Comparison of ENCODE assay signal across 11 mouse cellular contexts in the genomic region with DNA sequence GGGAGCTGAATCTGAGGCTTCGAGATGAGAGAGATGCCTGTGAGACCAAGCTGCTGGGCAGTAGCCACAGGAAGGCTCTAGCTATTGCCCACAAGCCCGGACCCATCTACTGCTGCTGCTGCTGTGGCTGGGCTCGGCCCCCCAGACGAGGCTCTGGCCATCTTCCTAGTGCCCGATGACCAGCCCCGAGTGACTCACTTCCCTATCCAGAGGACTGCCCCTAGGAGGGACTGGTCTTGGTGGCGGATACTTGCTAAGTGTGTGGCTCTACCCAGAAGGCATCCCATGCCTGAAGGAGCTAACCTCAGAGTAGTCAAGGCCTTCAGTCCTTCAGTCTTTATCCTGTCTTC. TPM values are rescaled to one million over a fixed set of nuclear protein-coding genes. Genes with fewer than 3 reads are reported as not detected.
A peak's percentile ranks its signal among the peaks of the same experiment; 100 is the strongest.
DNase-seq lines count a peak whose midpoint lies in the region; ATAC-seq and TF ChIP-seq lines count a peak whose summit lies in the region.
"Had no signal": no experiment of that assay in that cellular context is flagged by ENCODE, and none has a peak within 500 bp of the region (broad histone marks: within the 10 kb centered on the region; RNA-seq: fewer than 3 reads in every experiment).

No protein-coding gene starts in this region.

- peak overlapping the region; percentile 37 for H3K4me3 ChIP-seq in forebrain, embryonic 10.5 days
- no peak overlapping the region for H3K4me3 ChIP-seq in forebrain, embryonic 14.5 days (ENCODE audit: low read depth, low read length)
- peak overlapping the region; percentile 86 for H3K4me3 ChIP-seq in megakaryocyte, embryonic 14.5 days (replicated peaks)
- H3K4me3 ChIP-seq in heart, embryonic 15.5 days: no peak overlapping the region
- H3K4me3 ChIP-seq in myocyte: peak overlapping the region; percentile 84
- H3K4me3 ChIP-seq: liver, embryonic 13.5 days had no signal

- H3K79me2 ChIP-seq in myocyte (ENCODE audit: control insufficient read depth, insufficient read depth): peaks cover 19% of the 10 kb centered on the region

- no peak overlapping the region for H3K27ac ChIP-seq in forebrain, embryonic 10.5 days
- H3K27ac ChIP-seq in forebrain, embryonic 14.5 days (ENCODE audit: low read depth, low read length): no peak overlapping the region
- H3K27ac ChIP-seq in heart, embryonic 15.5 days: peak overlapping the region; percentile 48; the same call in 1 of the 2 replicates

- TF ChIP-seq POLR2A in myocyte (IDR thresholded peaks at IDR 0.05; ENCODE audit: insufficient read length, low read depth): peak; percentile 50

- 72% methylated on average over 7 of the region's 7 CpGs for WGBS in forebrain, embryonic 10.5 days
- 79% methylated on average over 7 of the region's 7 CpGs for WGBS in forebrain, embryonic 14.5 days
- 68% methylated on average over 7 of the region's 7 CpGs for WGBS in heart, embryonic 15.5 days

- H3ac ChIP-seq in myocyte (ENCODE audit: control insufficient read depth, insufficient read length): no peak overlapping the region

- H3K9ac ChIP-seq in forebrain, embryonic 14.5 days (ENCODE audit: low read length): no peak overlapping the region
- H3K9ac ChIP-seq in heart, embryonic 15.5 days: no peak overlapping the region; the same call in 1 of the 2 replicates

- H3K4me1 ChIP-seq in forebrain, embryonic 10.5 days: peaks cover 90% of the 10 kb centered on the region
- H3K4me1 ChIP-seq in forebrain, embryonic 14.5 days (ENCODE audit: control insufficient read depth, insufficient read depth, low read length): peaks cover 20% of the 10 kb centered on the region
- peaks cover 95% of the 10 kb centered on the region for H3K4me1 ChIP-seq in megakaryocyte, embryonic 14.5 days
- H3K4me1 ChIP-seq in heart, embryonic 15.5 days (replicated peaks): peaks cover 73% of the 10 kb centered on the region

- no peak for DNase-seq in forebrain, embryonic 10.5 days (ENCODE audit: extremely low spot score, low spot score)
- no peak for DNase-seq in forebrain, embryonic 14.5 days (ENCODE audit: low spot score)
- no peak for DNase-seq in left cerebral cortex, adult 11 months (ENCODE audit: low spot score)
- no peak for DNase-seq in right cerebral cortex, postnatal 4 days
- DNase-seq: liver, embryonic 13.5 days; thymus, adult 18-20 months had no signal

- no peaks in the 10 kb centered on the region for H3K9me3 ChIP-seq in forebrain, embryonic 10.5 days
- no peaks in the 10 kb centered on the region for H3K9me3 ChIP-seq in forebrain, embryonic 14.5 days (replicated peaks; ENCODE audit: control insufficient read depth, low read length)
- H3K9me3 ChIP-seq in megakaryocyte, embryonic 14.5 days: no peaks in the 10 kb centered on the region
- no peaks in the 10 kb centered on the region for H3K9me3 ChIP-seq in heart, embryonic 15.5 days (replicated peaks)
- H3K9me3 ChIP-seq: liver, embryonic 13.5 days had no signal

- H3K36me3 ChIP-seq in forebrain, embryonic 10.5 days (replicated peaks): peaks cover 23% of the 10 kb centered on the region
- H3K36me3 ChIP-seq in forebrain, embryonic 14.5 days (ENCODE audit: control insufficient read depth, insufficient read depth, low read length): peaks cover 13% of the 10 kb centered on the region
- H3K36me3 ChIP-seq in megakaryocyte, embryonic 14.5 days (replicated peaks; ENCODE audit: low read length): peaks cover 39% of the 10 kb centered on the region
- H3K36me3 ChIP-seq in heart, embryonic 15.5 days: peaks cover 16% of the 10 kb centered on the region
- H3K36me3 ChIP-seq in myocyte (ENCODE audit: control insufficient read depth, insufficient read depth): peaks cover 6% of the 10 kb centered on the region

- H3K4me2 ChIP-seq in forebrain, embryonic 14.5 days (ENCODE audit: low read length): no peak overlapping the region
- no peak overlapping the region for H3K4me2 ChIP-seq in heart, embryonic 15.5 days
- H3K4me2 ChIP-seq in myocyte (ENCODE audit: low read depth): peak overlapping the region; percentile 96

- H3K27me3 ChIP-seq in forebrain, embryonic 10.5 days (ENCODE audit: poor library complexity, severe bottlenecking): peaks cover 62% of the 10 kb centered on the region
- H3K27me3 ChIP-seq in forebrain, embryonic 14.5 days (replicated peaks; ENCODE audit: control insufficient read depth, insufficient read depth, low read length): peaks cover 56% of the 10 kb centered on the region
- peaks cover 16% of the 10 kb centered on the region for H3K27me3 ChIP-seq in megakaryocyte, embryonic 14.5 days (replicated peaks)
- peaks cover 40% of the 10 kb centered on the region for H3K27me3 ChIP-seq in heart, embryonic 15.5 days
- no peaks in the 10 kb centered on the region for H3K27me3 ChIP-seq in myocyte (ENCODE audit: control insufficient read depth, insufficient read depth, insufficient read length)

- ATAC-seq in forebrain, embryonic 14.5 days: no peak
- ATAC-seq in megakaryocyte, adult 5-6 weeks (ENCODE audit: poor library complexity, severe bottlenecking): no peak
- ATAC-seq in heart, embryonic 15.5 days (replicated peaks; ENCODE audit: insufficient number of reproducible peaks, insufficient read depth, low FRiP score, low read depth): no peak

TF ChIP-seq in myocyte, 11 proteins besides CTCF, POLR2A, EP300 and RAD21:
- TF ChIP-seq TCF3 (IDR thresholded peaks at IDR 0.05; ENCODE audit: insufficient read length, low read depth): no peak
- TF ChIP-seq POLR2AphosphoS2 (IDR thresholded peaks at IDR 0.05; ENCODE audit: insufficient read length, low read depth): no peak
- no peak for TF ChIP-seq MYOG (IDR thresholded peaks at IDR 0.05; ENCODE audit: control insufficient read depth in 1 of 3, insufficient read depth in 1 of 3, insufficient read length in 2 of 3, low read depth in 2 of 3)
- TF ChIP-seq CEBPB (IDR thresholded peaks at IDR 0.05; ENCODE audit: insufficient read depth, poor library complexity, severe bottlenecking): no peak
- no peak for TF ChIP-seq TCF12 (IDR thresholded peaks at IDR 0.05; ENCODE audit: insufficient read depth, poor library complexity, severe bottlenecking)
- no peak for TF ChIP-seq REST (IDR thresholded peaks at IDR 0.05; ENCODE audit: insufficient read depth, insufficient read length)
- TF ChIP-seq SRF (IDR thresholded peaks at IDR 0.05; ENCODE audit: control insufficient read depth, insufficient read length, low read depth): no peak
- no peak for TF ChIP-seq E2F4 (IDR thresholded peaks at IDR 0.05; ENCODE audit: insufficient read depth)
- no peak for TF ChIP-seq MYOD1 (IDR thresholded peaks at IDR 0.05; ENCODE audit: control insufficient read depth in 1 of 3, insufficient read length in 2 of 3, low read depth in 2 of 3)
- no peak for TF ChIP-seq MAX (IDR thresholded peaks at IDR 0.05; ENCODE audit: low read depth)
- no peak for TF ChIP-seq USF1 (IDR thresholded peaks at IDR 0.05; ENCODE audit: low read depth)

RNA-seq across cellular contexts. Expression of a gene that starts 1.2 kb away (rescaled TPM):
- 15.2 and 17.7 TPM in 2 replicates for polyA plus RNA-seq in forebrain, embryonic 10.5 days (2016; fragmentation: Nextera tagmentation; extraction: Ambion mirVana)
- polyA plus RNA-seq in forebrain, embryonic 14.5 days (2014; fragmentation: Nextera tagmentation; extraction: Ambion mirVana): 56.8 and 60.4 TPM in 2 replicates
- 56.1 and 168 TPM in 2 replicates for polyA plus RNA-seq in megakaryocyte, embryonic 14.5 days (2012; ENCODE audit: insufficient read depth, low replicate concordance)
- total RNA-seq in megakaryocyte, adult 5-6 weeks (2015): 13.3 and 16.8 TPM in 2 replicates
- 21.6 and 26.4 TPM in 2 replicates for total RNA-seq in megakaryocyte, adult 5-6 weeks (2017)
- polyA plus RNA-seq in heart, embryonic 15.5 days (2015; fragmentation: Nextera tagmentation; extraction: Ambion mirVana): 28.7 and 35.2 TPM in 2 replicates
- 267 TPM for polyA plus RNA-seq in myocyte (2012; fragmentation: generic; extraction: Trizol)

RNA-seq across cellular contexts. Expression of a gene that starts 5.1 kb away (rescaled TPM):
- 6.2 and 7.3 TPM in 2 replicates for polyA plus RNA-seq in forebrain, embryonic 10.5 days (2016; fragmentation: Nextera tagmentation; extraction: Ambion mirVana)
- 3.0 and 4.3 TPM in 2 replicates for polyA plus RNA-seq in forebrain, embryonic 14.5 days (2014; fragmentation: Nextera tagmentation; extraction: Ambion mirVana)
- 19.4 and 29.4 TPM in 2 replicates for polyA plus RNA-seq in megakaryocyte, embryonic 14.5 days (2012; ENCODE audit: insufficient read depth, low replicate concordance)
- total RNA-seq in megakaryocyte, adult 5-6 weeks (2015): 1.6 and 1.8 TPM in 2 replicates
- 1.5 and 2.0 TPM in 2 replicates for total RNA-seq in megakaryocyte, adult 5-6 weeks (2017)
- 24.9 and 26.2 TPM in 2 replicates for polyA plus RNA-seq in heart, embryonic 15.5 days (2015; fragmentation: Nextera tagmentation; extraction: Ambion mirVana)
- 2.4 TPM for polyA plus RNA-seq in myocyte (2012; fragmentation: generic; extraction: Trizol)
- total RNA-seq: common myeloid progenitor, adult 5-6 weeks had no signal

RNA-seq across cellular contexts. Expression of a gene that starts 8.9 kb away (rescaled TPM):
- polyA plus RNA-seq in forebrain, embryonic 10.5 days (2016; fragmentation: Nextera tagmentation; extraction: Ambion mirVana): 87.0 and 95.7 TPM in 2 replicates
- polyA plus RNA-seq in forebrain, embryonic 14.5 days (2014; fragmentation: Nextera tagmentation; extraction: Ambion mirVana): 72.2 and 79.3 TPM in 2 replicates
- 49.6 and 150 TPM in 2 replicates for polyA plus RNA-seq in megakaryocyte, embryonic 14.5 days (2012; ENCODE audit: insufficient read depth, low replicate concordance)
- 16.6 and 24.0 TPM in 2 replicates for total RNA-seq in megakaryocyte, adult 5-6 weeks (2015)
- total RNA-seq in megakaryocyte, adult 5-6 weeks (2017): 17.9 and 27.6 TPM in 2 replicates
- polyA plus RNA-seq in heart, embryonic 15.5 days (2015; fragmentation: Nextera tagmentation; extraction: Ambion mirVana): 59.5 and 63.5 TPM in 2 replicates
- polyA plus RNA-seq in myocyte (2012; fragmentation: generic; extraction: Trizol): 95.1 TPM

RNA-seq across cellular contexts. Expression of a gene that starts 9.0 kb away (rescaled TPM):
- 31.4 and 37.9 TPM in 2 replicates for polyA plus RNA-seq in forebrain, embryonic 10.5 days (2016; fragmentation: Nextera tagmentation; extraction: Ambion mirVana)
- 29.9 and 30.9 TPM in 2 replicates for polyA plus RNA-seq in forebrain, embryonic 14.5 days (2014; fragmentation: Nextera tagmentation; extraction: Ambion mirVana)
- polyA plus RNA-seq in megakaryocyte, embryonic 14.5 days (2012; ENCODE audit: insufficient read depth, low replicate concordance): 53.2 and 54.8 TPM in 2 replicates
- 1.4 and 1.5 TPM in 2 replicates for total RNA-seq in megakaryocyte, adult 5-6 weeks (2015)
- total RNA-seq in megakaryocyte, adult 5-6 weeks (2017): 1.9 and 3.3 TPM in 2 replicates
- polyA plus RNA-seq in heart, embryonic 15.5 days (2015; fragmentation: Nextera tagmentation; extraction: Ambion mirVana): 48.9 and 62.8 TPM in 2 replicates
- 95.5 TPM for polyA plus RNA-seq in myocyte (2012; fragmentation: generic; extraction: Trizol)

RNA-seq across cellular contexts. Expression of a gene that starts 11.0 kb away (rescaled TPM):
- polyA plus RNA-seq in forebrain, embryonic 10.5 days (2016; fragmentation: Nextera tagmentation; extraction: Ambion mirVana): 15.9 and 18.2 TPM in 2 replicates
- 16.3 and 20.5 TPM in 2 replicates for polyA plus RNA-seq in forebrain, embryonic 14.5 days (2014; fragmentation: Nextera tagmentation; extraction: Ambion mirVana)
- polyA plus RNA-seq in megakaryocyte, embryonic 14.5 days (2012; ENCODE audit: insufficient read depth, low replicate concordance): 230 and 314 TPM in 2 replicates
- total RNA-seq in megakaryocyte, adult 5-6 weeks (2015): 31.2 and 34.5 TPM in 2 replicates
- 9.1 and 12.3 TPM in 2 replicates for total RNA-seq in megakaryocyte, adult 5-6 weeks (2017)
- polyA plus RNA-seq in heart, embryonic 15.5 days (2015; fragmentation: Nextera tagmentation; extraction: Ambion mirVana): 56.3 and 57.5 TPM in 2 replicates
- 50.5 TPM for polyA plus RNA-seq in myocyte (2012; fragmentation: generic; extraction: Trizol)

Comparison
In these comparisons a context has a peak if more than half of its experiments do, and no peak if none do; other contexts are left out.
1. H3K4me3 ChIP-seq: peak in forebrain, embryonic 10.5 days (single experiment), megakaryocyte, embryonic 14.5 days (single experiment) and myocyte (single experiment); none in forebrain, embryonic 14.5 days (single experiment) and heart, embryonic 15.5 days (single experiment).